Mouse (Mus musculus) embryonic fibroblast, embryonic 13.5 days (primary cell): ENCODE measurements around the gene Dus2.

ENCODE experiments used
- CTCF ChIP-seq: IDR thresholded peaks from 2 replicates; pipeline ENCODE4 v1.5.1; 2011; ENCODE audit warnings: mild to moderate bottlenecking, control low read depth, low read length, moderate library complexity, borderline replicate concordance; ENCODE audit not compliant: insufficient read depth
- POLR2A ChIP-seq: IDR thresholded peaks from 2 replicates; pipeline ENCODE4 v1.6.1; 2011; ENCODE audit warnings: low read depth, mild to moderate bottlenecking, control low read depth, low read length, moderate library complexity

- TF ChIP-seq CTCF (no peak), POLR2A (no peak)
Measured at GRCm38 (mm10) chr8:105942026-105942425, 49.1 kb upstream of the Dus2 start.
